Mouse (Mus musculus): ENCODE data around the gene Gm44503. TPM values are rescaled to one million over a fixed set of nuclear protein-coding genes. Genes with fewer than 3 reads are reported as not detected.

Gm44503 gene
- not detected in 2 replicates for polyA plus RNA-seq (2015; fragmentation: Nextera tagmentation; extraction: Ambion mirVana)

DNA sequence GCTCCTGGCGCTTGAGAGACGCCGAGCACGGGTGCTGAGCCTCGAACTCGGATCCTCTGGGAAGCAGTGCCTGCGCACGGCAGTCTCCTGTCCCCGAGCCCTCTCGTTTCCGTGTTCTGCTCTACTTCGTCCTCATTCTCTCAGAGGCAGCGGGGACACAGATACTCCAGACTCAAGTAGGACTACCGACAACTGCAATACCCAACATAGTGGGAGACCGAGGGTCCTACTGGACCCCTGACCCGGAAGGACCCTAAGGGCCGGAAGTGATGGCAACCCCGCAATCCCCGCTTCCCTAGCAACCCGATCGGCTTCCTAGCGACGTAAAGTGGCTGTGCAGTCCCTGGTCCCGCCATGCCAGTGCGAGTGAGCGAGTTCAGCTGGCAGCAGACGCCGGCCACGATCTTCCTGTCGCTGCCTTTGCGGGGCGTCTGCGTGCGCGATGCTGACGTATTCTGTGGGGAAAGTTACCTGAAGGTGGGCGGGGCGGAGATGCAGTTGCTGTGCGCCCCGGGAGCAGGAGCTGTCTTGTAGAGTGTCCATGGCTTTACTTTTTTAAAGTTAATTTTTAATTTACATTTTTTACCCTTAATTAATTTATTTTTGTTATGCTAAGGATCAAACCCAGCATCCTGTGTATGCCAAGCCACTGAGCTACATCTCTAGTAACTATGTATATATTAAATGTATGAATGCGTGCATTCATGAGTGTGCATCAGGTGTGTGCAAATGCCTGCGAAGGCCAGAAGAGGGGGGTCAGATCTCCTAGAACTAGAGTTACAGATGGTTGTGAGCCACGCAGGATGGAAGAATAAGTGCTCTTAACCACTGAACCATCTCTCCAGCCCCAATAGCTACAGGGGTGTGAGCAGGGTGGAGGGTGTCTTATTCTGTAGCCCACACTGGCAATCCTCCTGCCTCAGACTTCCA is at the start of gene Gm44503, which contains the start of gene Dyx1c1:
Gene Gm44503 (plus strand): TSS at position 332 of the 930 bp plus-strand sequence.
Gene Dyx1c1 (plus strand): TSS at position 265 of the 930 bp plus-strand sequence.
- H3K27me3 ChIP-seq (replicated peaks): no peaks in the 10 kb centered on the region
- peak within 1 kb of the TSS; percentile 48 for H3K9ac ChIP-seq
- peak; percentile 83 for ATAC-seq (ENCODE audit: insufficient read depth, low FRiP score, low read depth)
- H3K36me3 ChIP-seq: no peaks in the 10 kb centered on the region
- peaks cover 2% of the 10 kb centered on the region; the same call in 1 of the 2 replicates for H3K4me1 ChIP-seq
- H3K27ac ChIP-seq: peak within 1 kb of the TSS; percentile 42
- peak within 1 kb of the TSS; percentile 80 for H3K4me2 ChIP-seq
- no peaks in the 10 kb centered on the region for H3K9me3 ChIP-seq
- peak within 1 kb of the TSS; percentile 68 for H3K4me3 ChIP-seq (replicated peaks)
- 3% methylated on average over 43 of the region's 43 CpGs for WGBS

DNA sequence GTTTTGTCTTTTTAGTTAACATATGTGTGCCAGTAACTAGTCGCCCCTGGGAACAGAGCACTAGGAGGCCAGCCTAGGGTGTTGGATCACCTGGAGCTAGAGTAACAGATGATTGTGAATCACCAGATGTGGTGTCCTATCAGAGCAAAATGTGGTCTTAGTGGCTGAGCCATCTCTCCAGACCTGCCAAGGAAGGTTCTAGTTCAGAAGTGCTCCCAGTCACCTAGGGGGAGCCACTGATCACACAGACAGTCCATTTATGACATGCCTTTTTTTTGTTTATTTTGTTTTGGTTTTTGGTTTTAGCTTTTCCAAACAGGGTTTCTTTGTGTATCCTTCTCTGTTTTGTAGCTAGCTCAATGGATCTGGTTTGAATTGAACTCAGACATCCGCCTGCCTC is 47.3 kb upstream of the Gm44503 start:
- Histone ChIP-seq H3K27ac (no peak overlapping the region), H3K9me3 (no peaks in the 10 kb centered on the region), H3K4me3 (replicated peaks) (no peak overlapping the region), H3K4me2 (no peak overlapping the region), H3K9ac (no peak overlapping the region), H3K27me3 (replicated peaks) (no peaks in the 10 kb centered on the region), H3K36me3 (no peaks in the 10 kb centered on the region), H3K4me1 (no peaks in the 10 kb centered on the region)
- 90% methylated on average over 2 of the region's 2 CpGs for WGBS
- no peak for ATAC-seq (ENCODE audit: insufficient read depth, low FRiP score, low read depth)

DNA sequence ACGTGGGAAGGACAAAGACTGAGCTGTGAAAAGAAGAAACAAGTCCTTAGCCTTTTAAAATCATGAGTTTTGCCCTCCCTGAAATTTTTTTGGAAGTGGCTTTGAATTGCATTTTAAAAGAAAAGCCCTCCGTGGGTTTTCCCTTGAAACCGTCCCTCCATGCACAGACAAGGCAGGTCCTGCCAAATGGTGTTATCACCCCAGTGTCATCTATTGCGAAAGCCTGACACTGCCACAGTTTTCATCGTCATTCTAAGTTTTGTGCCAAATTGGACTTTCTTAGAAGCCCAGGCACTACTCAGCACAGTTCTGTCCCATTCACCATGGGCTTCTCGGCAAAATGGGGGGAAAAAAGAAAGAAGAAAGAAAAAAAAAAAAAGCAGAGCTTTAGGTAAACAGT is 45.1 kb upstream of the Gm44503 start:
- Histone ChIP-seq H3K4me1 (no peaks in the 10 kb centered on the region), H3K4me2 (peak overlapping the region; percentile 24; the same call in 1 of the 2 replicates), H3K4me3 (replicated peaks) (no peak overlapping the region), H3K27me3 (replicated peaks) (no peaks in the 10 kb centered on the region), H3K9ac (no peak overlapping the region), H3K27ac (no peak overlapping the region), H3K36me3 (no peaks in the 10 kb centered on the region), H3K9me3 (no peaks in the 10 kb centered on the region)
- whole genome bisulfite sequencing: 46% methylated on average over 6 of the region's 6 CpGs
- no peak for ATAC-seq (ENCODE audit: insufficient read depth, low FRiP score, low read depth)

DNA sequence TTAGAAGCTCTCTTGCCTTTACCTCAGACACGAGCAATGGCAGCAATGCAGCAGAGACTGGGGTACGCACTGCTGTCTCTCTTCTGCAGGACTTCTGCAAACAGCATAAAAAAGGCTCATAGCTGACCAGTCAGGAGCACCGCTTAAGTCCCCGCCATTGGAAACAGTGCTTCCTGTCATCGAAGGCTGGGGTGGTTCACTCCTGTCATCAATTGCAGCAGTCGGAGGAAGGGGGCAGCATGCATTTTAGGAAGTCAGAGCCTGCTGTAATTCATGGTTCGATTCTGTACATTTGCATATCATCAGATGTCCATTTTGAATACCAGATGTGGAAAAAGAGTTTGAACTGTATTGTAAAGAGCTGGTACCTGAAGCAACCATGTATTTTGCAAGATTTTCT is 42.9 kb upstream of the Gm44503 start:
- no peaks in the 10 kb centered on the region for H3K9me3 ChIP-seq
- H3K27ac ChIP-seq: no peak overlapping the region
- H3K9ac ChIP-seq: no peak overlapping the region
- H3K4me3 ChIP-seq (replicated peaks): no peak overlapping the region
- ATAC-seq (ENCODE audit: insufficient read depth, low FRiP score, low read depth): no peak
- no peaks in the 10 kb centered on the region for H3K27me3 ChIP-seq (replicated peaks)
- H3K36me3 ChIP-seq: no peaks in the 10 kb centered on the region
- no peaks in the 10 kb centered on the region for H3K4me1 ChIP-seq
- WGBS: 55% methylated on average over 7 of the region's 7 CpGs
- no peak overlapping the region for H3K4me2 ChIP-seq

DNA sequence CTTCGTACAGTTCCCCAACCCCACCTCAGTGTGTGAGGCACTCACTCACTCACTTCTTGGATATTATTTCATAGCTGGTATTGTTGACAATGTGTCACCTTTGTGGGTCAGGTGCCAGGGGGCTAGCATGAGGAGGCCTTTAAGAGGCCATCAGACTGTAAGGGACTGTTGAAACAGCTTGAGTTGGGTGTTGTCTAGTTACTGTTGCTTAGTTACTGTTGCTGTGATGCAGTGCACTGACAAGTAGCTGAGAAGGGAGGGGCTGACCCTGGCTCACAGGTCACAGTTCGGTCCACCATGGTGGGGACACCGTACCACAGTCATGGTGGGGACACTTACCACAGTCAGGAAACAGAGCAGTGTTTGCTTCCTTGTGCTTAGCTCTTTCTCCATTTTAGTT is 35.6 kb upstream of the Gm44503 start:
- Histone ChIP-seq H3K27me3 (replicated peaks) (no peaks in the 10 kb centered on the region), H3K36me3 (no peaks in the 10 kb centered on the region), H3K4me1 (0 out of 2 replicates have a peak, but pooled peaks cover 7% of the 10 kb centered on the region), H3K9me3 (no peaks in the 10 kb centered on the region), H3K4me3 (replicated peaks) (no peak overlapping the region), H3K27ac (no peak overlapping the region), H3K9ac (no peak overlapping the region), H3K4me2 (no peak overlapping the region)
- 78% methylated on average over 3 of the region's 3 CpGs for WGBS
- ATAC-seq (ENCODE audit: insufficient read depth, low FRiP score, low read depth): no peak

DNA sequence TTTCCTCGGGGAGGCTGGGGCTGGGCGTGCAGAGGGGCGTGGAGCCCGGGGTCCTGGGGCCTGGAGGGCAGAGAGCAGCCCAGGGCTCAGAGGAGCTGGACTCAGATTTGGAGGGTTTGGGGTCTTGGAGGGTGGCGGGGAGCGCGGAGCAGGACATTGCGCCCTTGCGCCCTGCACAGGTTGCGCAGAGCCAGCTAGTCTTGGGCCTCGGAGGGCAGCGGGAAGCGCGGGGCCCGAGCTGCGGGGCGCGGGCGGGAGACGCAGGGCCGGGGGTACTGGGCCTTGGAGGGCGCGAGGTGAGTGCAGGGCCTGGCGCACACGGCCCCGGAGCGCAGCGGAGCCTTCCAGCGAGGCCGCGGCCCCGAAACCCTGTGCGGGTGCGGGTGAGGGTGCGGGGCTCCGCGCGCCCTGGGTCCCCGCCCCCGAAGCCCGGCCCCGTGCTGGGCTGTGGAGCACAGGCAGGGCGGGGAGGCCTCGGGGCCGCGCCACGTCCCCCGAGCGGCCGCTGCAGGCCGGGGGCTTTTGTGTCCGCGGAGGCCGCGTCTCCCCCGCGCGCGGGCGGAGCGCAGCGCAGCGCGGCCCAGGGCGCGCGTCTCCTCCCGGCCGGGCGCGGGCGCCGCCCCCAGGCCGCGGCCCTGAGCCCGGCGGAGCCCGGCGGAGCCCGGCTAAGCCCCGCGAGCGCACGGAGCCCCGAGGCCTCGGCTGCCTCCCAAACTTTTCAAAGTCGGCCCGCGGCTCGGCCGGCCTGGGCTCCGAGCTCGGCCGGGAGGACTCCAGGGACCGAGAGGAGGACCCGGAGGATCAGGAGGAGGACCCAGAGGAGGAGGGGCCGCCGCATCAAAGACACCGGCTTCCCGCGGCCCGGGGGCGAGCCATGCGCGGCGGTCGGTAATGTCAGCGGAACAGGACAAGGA is 33.4 kb upstream of the Gm44503 start, which contains the start of gene Pygo1:
Gene Pygo1 (plus strand): TSS at position 625 of the 914 bp plus-strand sequence.
- Histone ChIP-seq H3K4me2 (peak within 1 kb of the TSS; percentile 82), H3K27me3 (replicated peaks) (no peaks in the 10 kb centered on the region), H3K9ac (peak within 1 kb of the TSS; percentile 48), H3K9me3 (no peaks in the 10 kb centered on the region), H3K4me1 (0 out of 2 replicates have a peak, but pooled peaks cover 7% of the 10 kb centered on the region), H3K36me3 (no peaks in the 10 kb centered on the region), H3K4me3 (replicated peaks) (peak within 1 kb of the TSS; percentile 75), H3K27ac (peak within 1 kb of the TSS; percentile 90)
- WGBS: under 1% methylated on average over 107 of the region's 108 CpGs
- ATAC-seq (ENCODE audit: insufficient read depth, low FRiP score, low read depth): peak; percentile 67

DNA sequence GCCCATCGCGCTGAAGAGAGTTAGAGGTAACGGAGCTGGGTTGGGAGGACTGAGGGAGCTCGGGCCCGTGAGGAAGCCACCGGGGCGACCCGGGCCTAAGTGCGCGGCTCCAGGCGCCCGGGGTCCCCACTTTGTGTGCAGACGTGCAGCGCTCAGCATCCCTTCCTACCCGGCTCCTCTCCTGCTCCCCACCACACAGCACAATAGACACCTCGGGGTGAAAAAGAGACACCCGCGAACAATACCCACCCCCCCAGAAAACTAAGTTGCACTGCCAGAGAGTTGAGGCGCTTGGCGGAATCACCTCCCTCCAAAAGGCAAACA is 32.8 kb upstream of the Gm44503 start:
- no peak for ATAC-seq (ENCODE audit: insufficient read depth, low FRiP score, low read depth)
- Histone ChIP-seq H3K36me3 (no peaks in the 10 kb centered on the region), H3K27me3 (replicated peaks) (no peaks in the 10 kb centered on the region), H3K9me3 (no peaks in the 10 kb centered on the region), H3K4me3 (replicated peaks) (peak overlapping the region; percentile 75), H3K4me1 (0 out of 2 replicates have a peak, but pooled peaks cover 7% of the 10 kb centered on the region), H3K9ac (peak overlapping the region; percentile 48; the same call in 1 of the 2 replicates), H3K27ac (peak overlapping the region; percentile 90), H3K4me2 (peak overlapping the region; percentile 82)
- WGBS: 1% methylated on average over 20 of the region's 20 CpGs

DNA sequence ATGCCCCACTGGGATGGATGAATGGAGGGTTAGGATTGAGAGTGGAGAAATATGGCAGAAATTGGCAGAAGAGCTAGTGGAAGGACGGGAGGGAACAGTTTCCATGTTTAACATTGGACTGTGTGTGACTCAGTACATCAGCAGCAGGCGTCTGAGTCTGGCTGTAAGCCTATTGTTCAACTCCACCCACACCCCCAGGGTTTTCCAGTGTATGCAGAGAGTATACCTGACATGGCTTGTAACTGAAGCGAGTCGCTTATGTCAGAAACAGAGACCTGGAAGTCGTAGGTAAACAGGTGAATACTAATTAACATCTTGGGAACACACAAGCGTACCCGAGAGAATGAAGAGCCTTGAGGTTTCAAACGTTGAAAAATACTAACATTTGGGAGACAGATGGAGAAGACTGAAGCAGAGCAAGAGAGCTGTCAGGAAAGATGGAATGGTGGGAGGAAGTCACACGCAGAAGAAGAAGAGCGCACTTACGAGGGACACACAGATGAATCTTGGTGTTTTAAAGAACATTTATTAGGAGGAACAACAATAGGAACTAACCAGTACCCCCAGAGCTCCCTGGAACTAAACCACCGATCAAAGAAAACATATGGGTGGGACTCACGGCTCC is 27.4 kb upstream of the Gm44503 start:
- 78% methylated on average over 13 of the region's 13 CpGs for WGBS
- ATAC-seq (ENCODE audit: insufficient read depth, low FRiP score, low read depth): no peak

DNA sequence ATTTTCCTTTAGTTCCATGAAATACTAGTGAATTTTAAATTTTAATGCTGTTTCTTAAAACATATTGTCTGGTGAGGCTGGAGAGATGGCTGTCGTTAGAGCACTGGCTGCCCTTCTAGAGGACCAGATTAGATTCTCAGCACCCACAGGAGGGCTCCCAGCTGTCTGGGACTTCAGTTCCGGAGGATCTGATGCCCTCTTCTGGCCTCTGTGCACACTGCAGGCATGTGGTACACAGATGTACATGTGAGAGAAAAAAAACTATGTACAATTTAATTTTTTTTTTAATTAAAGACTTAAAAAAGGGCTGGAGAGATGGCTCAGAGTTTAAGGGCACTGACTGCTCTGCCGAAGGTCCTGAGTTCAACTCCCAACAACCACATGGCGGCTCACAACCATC is 23.3 kb upstream of the Gm44503 start:
- Histone ChIP-seq H3K36me3 (0 out of 2 replicates have a peak, but pooled peaks cover 4% of the 10 kb centered on the region), H3K9me3 (no peaks in the 10 kb centered on the region), H3K9ac (no peak overlapping the region), H3K4me2 (no peak overlapping the region), H3K4me3 (replicated peaks) (no peak overlapping the region), H3K27me3 (replicated peaks) (no peaks in the 10 kb centered on the region), H3K4me1 (no peaks in the 10 kb centered on the region), H3K27ac (no peak overlapping the region)
- no peak for ATAC-seq (ENCODE audit: insufficient read depth, low FRiP score, low read depth)
- whole genome bisulfite sequencing: 90% methylated on average over 4 of the region's 4 CpGs

More for the DNA sequence above, 27.4 kb upstream of the Gm44503 start:
- Histone ChIP-seq H3K36me3 (0 out of 2 replicates have a peak, but pooled peaks cover 4% of the 10 kb centered on the region), H3K27ac (no peak overlapping the region), H3K4me2 (no peak overlapping the region), H3K9ac (no peak overlapping the region), H3K9me3 (no peaks in the 10 kb centered on the region), H3K27me3 (replicated peaks) (no peaks in the 10 kb centered on the region), H3K4me3 (replicated peaks) (no peak overlapping the region), H3K4me1 (0 out of 2 replicates have a peak, but pooled peaks cover 7% of the 10 kb centered on the region)

DNA sequence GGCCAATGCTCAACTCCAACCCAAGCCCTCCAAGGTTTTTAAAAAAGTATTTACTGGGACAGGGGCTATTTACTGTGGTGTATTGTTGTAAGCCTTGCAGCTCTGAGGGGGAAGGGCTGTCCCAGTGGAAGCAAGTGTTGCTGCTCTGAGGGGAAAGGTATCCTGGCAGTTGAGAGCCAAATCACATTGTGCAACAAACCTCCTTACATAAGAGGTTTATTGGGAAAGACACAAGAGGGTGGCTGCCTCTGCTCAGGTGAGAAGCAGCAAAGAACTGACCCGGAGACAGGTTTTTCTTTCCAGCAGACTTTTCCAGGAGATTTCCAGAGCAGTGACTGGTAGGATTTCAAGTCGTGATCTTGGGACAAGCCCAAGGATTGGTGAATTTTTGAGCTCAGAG is 22.4 kb upstream of the Gm44503 start:
- no peaks in the 10 kb centered on the region for H3K4me1 ChIP-seq

DNA sequence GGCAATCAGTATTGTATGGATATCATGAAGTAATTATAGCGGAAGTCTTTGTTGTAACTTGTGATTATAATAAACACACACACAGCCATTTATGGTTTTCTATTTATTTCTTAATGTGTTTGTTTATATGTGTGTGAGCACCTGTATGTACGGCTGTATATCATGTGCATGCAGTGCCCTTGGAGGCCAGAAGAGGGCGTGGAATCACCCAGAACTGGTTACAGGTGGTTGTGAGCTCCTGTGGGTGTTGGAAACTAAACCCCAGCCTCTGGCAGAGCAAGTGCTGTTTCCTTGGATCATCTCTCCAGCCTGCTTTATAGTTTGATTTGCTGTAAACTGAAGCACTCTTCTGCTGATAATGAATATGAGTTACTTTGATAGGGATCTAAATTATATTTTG is 15.2 kb upstream of the Gm44503 start:
- no peak for ATAC-seq (ENCODE audit: insufficient read depth, low FRiP score, low read depth)
- 59% methylated on average over 3 of the region's 3 CpGs for WGBS
- H3K27me3 ChIP-seq (replicated peaks): no peaks in the 10 kb centered on the region
- H3K9me3 ChIP-seq: no peaks in the 10 kb centered on the region
- no peak overlapping the region for H3K4me2 ChIP-seq
- no peak overlapping the region for H3K9ac ChIP-seq
- H3K4me3 ChIP-seq (replicated peaks): no peak overlapping the region
- H3K27ac ChIP-seq: no peak overlapping the region
- H3K4me1 ChIP-seq: no peaks in the 10 kb centered on the region
- peaks cover 20% of the 10 kb centered on the region for H3K36me3 ChIP-seq

More for the DNA sequence above, 22.4 kb upstream of the Gm44503 start:
- 0 out of 2 replicates have a peak, but pooled peaks cover 4% of the 10 kb centered on the region for H3K36me3 ChIP-seq
- no peaks in the 10 kb centered on the region for H3K27me3 ChIP-seq (replicated peaks)
- no peak overlapping the region for H3K27ac ChIP-seq
- H3K4me2 ChIP-seq: no peak overlapping the region
- ATAC-seq (ENCODE audit: insufficient read depth, low FRiP score, low read depth): no peak
- H3K4me3 ChIP-seq (replicated peaks): no peak overlapping the region
- H3K9ac ChIP-seq: no peak overlapping the region
- WGBS: 75% methylated on average over 2 of the region's 2 CpGs
- H3K9me3 ChIP-seq: no peaks in the 10 kb centered on the region
